In the genomic region with DNA sequence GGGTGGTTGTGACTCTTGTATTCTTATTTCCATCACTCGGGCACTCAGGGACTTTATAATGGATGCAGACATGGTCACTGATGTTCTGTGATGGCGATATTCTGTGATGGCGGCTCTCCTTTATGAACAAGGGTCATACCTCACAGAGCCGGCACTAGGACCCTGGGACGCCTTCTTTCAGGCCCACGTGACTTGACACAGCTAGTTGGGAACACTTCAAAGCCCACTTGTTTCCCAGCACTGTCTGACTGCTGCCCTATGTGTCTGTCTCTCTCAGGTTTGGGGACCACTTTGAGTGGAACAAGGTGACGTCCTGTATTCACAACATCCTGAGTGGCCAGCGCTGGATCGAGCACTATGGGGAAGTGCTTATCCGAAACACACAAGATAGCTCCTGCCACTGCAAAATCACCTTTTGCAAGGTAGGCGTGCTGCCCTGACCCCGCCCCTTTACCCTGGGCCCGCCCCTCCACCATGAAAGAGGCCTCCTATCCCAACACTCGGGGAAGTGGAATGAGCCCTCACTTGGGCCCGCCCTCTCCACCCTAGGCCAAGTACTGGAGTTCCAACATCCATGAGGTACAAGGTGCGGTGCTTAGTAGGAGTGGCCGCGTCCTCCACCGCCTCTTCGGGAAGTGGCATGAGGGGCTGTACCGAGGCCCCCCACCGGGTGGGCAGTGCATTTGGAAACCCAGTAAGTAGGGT, we compare ENCODE assay signal across 19 mouse cellular contexts. TPM values are rescaled to one million over a fixed set of nuclear protein-coding genes. Genes with fewer than 3 reads are reported as not detected.
DNase-seq lines count a peak whose midpoint lies in the region; ATAC-seq and TF ChIP-seq lines count a peak whose summit lies in the region.
"Had no signal": no experiment of that assay in that cellular context is flagged by ENCODE, and none has a peak within 500 bp of the region (broad histone marks: within the 10 kb centered on the region; RNA-seq: fewer than 3 reads in every experiment).

No protein-coding gene starts in this region.

- H3K4me2 ChIP-seq in lung, embryonic 14.5 days = no peak overlapping the region
- H3K4me2 ChIP-seq in intestine, embryonic 14.5 days (ENCODE audit: low read length) = no peak overlapping the region
- H3K4me2 ChIP-seq: forebrain, embryonic 15.5 days; heart, embryonic 12.5 days; limb, embryonic 12.5 days had no signal

- H3K9ac ChIP-seq in lung, embryonic 14.5 days = no peak overlapping the region
- H3K9ac ChIP-seq in ES-E14 (ENCODE audit: insufficient read depth, low read depth, low read length, poor library complexity, severe bottlenecking) = peak overlapping the region; percentile 48
- no peak overlapping the region for H3K9ac ChIP-seq in intestine, embryonic 14.5 days (ENCODE audit: low read length)
- H3K9ac ChIP-seq: forebrain, embryonic 15.5 days; heart, embryonic 12.5 days; limb, embryonic 12.5 days had no signal

- no peak overlapping the region for H3K27ac ChIP-seq in lung, embryonic 14.5 days (ENCODE audit: low read depth)
- no peak overlapping the region for H3K27ac ChIP-seq in ES-E14 (ENCODE audit: insufficient read depth, low read depth, low read length, poor library complexity, severe bottlenecking)
- no peak overlapping the region for H3K27ac ChIP-seq in intestine, embryonic 14.5 days (ENCODE audit: low read depth)
- H3K27ac ChIP-seq: forebrain, embryonic 15.5 days; limb, embryonic 12.5 days had no signal

- 0 out of 2 replicates have a peak, but pooled peaks have one; percentile 14 for ATAC-seq in lung, embryonic 14.5 days (ENCODE audit: insufficient read depth)
- ATAC-seq in intestine, embryonic 14.5 days (replicated peaks; ENCODE audit: low FRiP score, low TSS enrichment, low read depth) = 0 out of 2 replicates have a peak, but pooled peaks have one; percentile 37
- ATAC-seq: forebrain, embryonic 15.5 days had no signal

- no peaks in the 10 kb centered on the region for H3K9me3 ChIP-seq in lung, embryonic 14.5 days (ENCODE audit: low read depth, low read length)
- H3K9me3 ChIP-seq in E14TG2a.4 (ENCODE audit: low read length) = no peaks in the 10 kb centered on the region
- H3K9me3 ChIP-seq in ES-E14 (ENCODE audit: control insufficient read depth, insufficient read depth, low read depth, low read length) = no peaks in the 10 kb centered on the region
- no peaks in the 10 kb centered on the region for H3K9me3 ChIP-seq in intestine, embryonic 14.5 days (ENCODE audit: control insufficient read depth, low read length)
- H3K9me3 ChIP-seq: forebrain, embryonic 15.5 days; heart, embryonic 12.5 days; limb, embryonic 12.5 days had no signal

- TF ChIP-seq CTCF in lung, embryonic 14.5 days (IDR thresholded peaks at IDR 0.05; ENCODE audit: low read depth) = no peak
- no peak for TF ChIP-seq CTCF in E14TG2a.4 (conservative IDR thresholded peaks at IDR 0.05; ENCODE audit: low read length)

- no peaks in the 10 kb centered on the region for H3K27me3 ChIP-seq in lung, embryonic 14.5 days (ENCODE audit: insufficient read depth, low read length)
- H3K27me3 ChIP-seq in E14TG2a.4 (ENCODE audit: insufficient read depth, low read length) = no peaks in the 10 kb centered on the region
- no peaks in the 10 kb centered on the region for H3K27me3 ChIP-seq in intestine, embryonic 14.5 days (replicated peaks; ENCODE audit: control insufficient read depth, insufficient read depth, low read length)
- H3K27me3 ChIP-seq: forebrain, embryonic 15.5 days; heart, embryonic 12.5 days; limb, embryonic 12.5 days had no signal

- 48% methylated on average over 22 of the region's 22 CpGs for WGBS in lung, embryonic 14.5 days
- WGBS in intestine, embryonic 14.5 days = 54% methylated on average over 22 of the region's 22 CpGs

- peaks cover 15% of the 10 kb centered on the region for H3K36me3 ChIP-seq in lung, embryonic 14.5 days (ENCODE audit: insufficient read depth)
- H3K36me3 ChIP-seq in E14TG2a.4 (ENCODE audit: insufficient read depth, low read length) = peaks cover 21% of the 10 kb centered on the region
- H3K36me3 ChIP-seq in ES-E14 (ENCODE audit: control insufficient read depth, insufficient read depth, low read length, poor library complexity, severe bottlenecking) = peaks cover 8% of the 10 kb centered on the region; the same call in 1 of the 2 replicates
- peaks cover 14% of the 10 kb centered on the region; the same call in 1 of the 2 replicates for H3K36me3 ChIP-seq in intestine, embryonic 14.5 days (ENCODE audit: control insufficient read depth, insufficient read depth, low read length)

- H3K4me1 ChIP-seq in lung, embryonic 14.5 days (ENCODE audit: insufficient read depth) = no peaks in the 10 kb centered on the region
- H3K4me1 ChIP-seq in E14TG2a.4 (replicated peaks; ENCODE audit: low read depth, low read length) (peaks cover 57% of the 10 kb centered on the region), ES-E14 (ENCODE audit: control insufficient read depth in 2 of 2, insufficient read depth in 2 of 2, low read length in 2 of 2, poor library complexity in 1 of 2) (peaks cover 0 to 17% of the 10 kb centered on the region in 2 experiments; a peak in 1 of 4 replicates)
- H3K4me1 ChIP-seq in intestine, embryonic 14.5 days (replicated peaks; ENCODE audit: control insufficient read depth, insufficient read depth, low read length) = no peaks in the 10 kb centered on the region
- H3K4me1 ChIP-seq: limb, embryonic 12.5 days had no signal

- in situ Hi-C loops in ES-E14 (cut with MboI; ENCODE audit: low sequenced_read_pairs in 2 of 2, unreplicated experiment in 2 of 2) = no loop called here

- DNase-seq in lung, embryonic 14.5 days = no peak
- DNase-seq in lung, postnatal 4 days = no peak
- peak; percentile 88 for DNase-seq in ES-E14 (ENCODE audit: low read depth, low spot score)
- no peak for DNase-seq in intestine, embryonic 14.5 days (ENCODE audit: low spot score)
- DNase-seq in spleen, postnatal 4 days (ENCODE audit: low spot score in 2 of 2) = no peak
- DNase-seq in thymus, postnatal 36 days = no peak
- DNase-seq: adrenal gland, postnatal 10 days; cerebellum, postnatal 25 days; gastrocnemius, postnatal 14 days; kidney, adult 2 months; kidney, postnatal 4 days; layer of hippocampus, postnatal 36 days; lung, postnatal 14 days had no signal

- no peak overlapping the region for H3K4me3 ChIP-seq in lung, embryonic 14.5 days (ENCODE audit: low read depth, low read length)
- H3K4me3 ChIP-seq in E14TG2a.4 (replicated peaks; ENCODE audit: low read length) = peak overlapping the region; percentile 74
- peak overlapping the region; percentile 63 to 64 for H3K4me3 ChIP-seq in ES-E14 (ENCODE audit: insufficient read depth in 1 of 2, low read depth in 1 of 2, low read length in 2 of 2, poor library complexity in 1 of 2, severe bottlenecking in 1 of 2)
- H3K4me3 ChIP-seq in intestine, embryonic 14.5 days (ENCODE audit: low read depth, low read length) = no peak overlapping the region
- H3K4me3 ChIP-seq: forebrain, embryonic 15.5 days; heart, embryonic 12.5 days; limb, embryonic 12.5 days had no signal

TF ChIP-seq in ES-E14, 5 proteins besides CTCF, POLR2A, EP300 and RAD21:
- TF ChIP-seq ZC3H11A (IDR thresholded peaks at IDR 0.05; ENCODE audit: borderline replicate concordance, low read depth, low read length) (no peak), HCFC1 (IDR thresholded peaks at IDR 0.05; ENCODE audit: borderline replicate concordance, insufficient read depth, low read length) (0 out of 2 replicates have a peak, but pooled peaks have one; percentile 42)

RNA-seq across cellular contexts. Expression of gene Osbpl7, which starts 16.4 kb away (rescaled TPM):
- polyA plus RNA-seq in lung, embryonic 14.5 days (2014; fragmentation: Nextera tagmentation; extraction: Ambion mirVana) = 6.3 and 12.8 TPM in 2 replicates
- 6.6 and 7.2 TPM in 2 replicates for total RNA-seq in ES-E14 (2012; rRNA removed)
- 7.3 and 7.8 TPM in 2 replicates for polyA plus RNA-seq in intestine, embryonic 14.5 days (2014; fragmentation: Nextera tagmentation; extraction: Ambion mirVana)

RNA-seq across cellular contexts. Expression of gene Mrpl10, which starts 25.4 kb away (rescaled TPM):
- 84.5 and 85.5 TPM in 2 replicates for polyA plus RNA-seq in lung, embryonic 14.5 days (2014; fragmentation: Nextera tagmentation; extraction: Ambion mirVana)
- total RNA-seq in ES-E14 (2012; rRNA removed) = 55.3 and 70.3 TPM in 2 replicates
- polyA plus RNA-seq in intestine, embryonic 14.5 days (2014; fragmentation: Nextera tagmentation; extraction: Ambion mirVana) = 96.4 and 98.5 TPM in 2 replicates

RNA-seq across cellular contexts. Expression of gene Lrrc46, which starts 25.6 kb away (rescaled TPM):
- 1.1 and 1.5 TPM in 2 replicates for polyA plus RNA-seq in lung, embryonic 14.5 days (2014; fragmentation: Nextera tagmentation; extraction: Ambion mirVana)
- total RNA-seq in ES-E14 (2012; rRNA removed) = 0.42 and 0.54 TPM in 2 replicates
- 0.44 and 0.49 TPM in 2 replicates for polyA plus RNA-seq in intestine, embryonic 14.5 days (2014; fragmentation: Nextera tagmentation; extraction: Ambion mirVana)
- total RNA-seq: gastrocnemius, postnatal 14 days; hematopoietic stem cell, adult 5-6 weeks had no signal
- polyA plus RNA-seq: spleen, adult 2 months had no signal

RNA-seq across cellular contexts. Expression of gene Scrn2, which starts 37.1 kb away (rescaled TPM):
- 24.5 and 30.2 TPM in 2 replicates for polyA plus RNA-seq in lung, embryonic 14.5 days (2014; fragmentation: Nextera tagmentation; extraction: Ambion mirVana)
- total RNA-seq in ES-E14 (2012; rRNA removed) = 16.5 and 22.2 TPM in 2 replicates
- polyA plus RNA-seq in intestine, embryonic 14.5 days (2014; fragmentation: Nextera tagmentation; extraction: Ambion mirVana) = 18.6 and 19.0 TPM in 2 replicates

RNA-seq across cellular contexts. Expression of gene Tbx21, which starts 48.3 kb away (rescaled TPM):
- not detected in 2 replicates for polyA plus RNA-seq in lung, embryonic 14.5 days (2014; fragmentation: Nextera tagmentation; extraction: Ambion mirVana)
- total RNA-seq in ES-E14 (2012; rRNA removed) = 0.27 and 0.32 TPM in 2 replicates
- 0.07 TPM in 1 of 2 replicates, not detected in the other for polyA plus RNA-seq in intestine, embryonic 14.5 days (2014; fragmentation: Nextera tagmentation; extraction: Ambion mirVana)
- polyA plus RNA-seq: heart, embryonic 12.5 days; limb, embryonic 12.5 days had no signal

Comparison
In these comparisons a context has a peak if more than half of its experiments do, and no peak if none do; other contexts are left out.
1. H3K4me3 ChIP-seq: peak in E14TG2a.4 (single experiment) and ES-E14 (2 of 2); none in lung, embryonic 14.5 days (single experiment) and intestine, embryonic 14.5 days (single experiment).